Mouse (Mus musculus): ENCODE results near the gene Gm17374. TPM values are rescaled to one million over a fixed set of nuclear protein-coding genes. Genes with fewer than 3 reads are reported as not detected.
"Not testable (repeated sequence)": the region's sequence is repeated elsewhere in the genome, so short reads cannot be mapped to it uniquely, and the experiment has no call there.

Gene Gm17374
- polyA plus RNA-seq (2016; fragmentation: Nextera tagmentation; extraction: Ambion mirVana), result not detected in 2 replicates

DNA sequence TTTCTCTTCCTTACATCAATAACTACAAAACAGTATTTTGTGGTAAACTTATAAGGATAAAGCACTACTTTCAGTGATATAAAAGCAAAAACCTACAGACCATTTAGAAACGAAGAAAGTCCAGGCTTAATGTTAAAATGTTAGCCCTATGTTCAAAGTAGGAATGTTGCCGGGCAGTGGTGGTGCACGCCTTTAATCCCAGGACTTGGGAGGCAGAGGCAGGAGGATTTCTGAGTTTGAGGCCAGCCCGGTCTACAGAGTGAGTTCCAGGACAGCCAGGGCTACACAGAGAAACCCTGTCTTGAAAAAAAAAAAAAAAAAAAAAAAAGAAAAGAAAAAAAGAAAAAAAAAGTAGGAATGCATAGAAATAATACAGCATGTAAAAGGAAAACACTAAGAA is at the start of gene Gm17374:
Gene Gm17374, plus strand, starts transcription at position 301 of the 400 bp plus-strand sequence.
- not testable (repeated sequence) for H3K9ac ChIP-seq; H3K27me3 ChIP-seq; H3K27ac ChIP-seq; H3K4me1 ChIP-seq; H3K4me2 ChIP-seq (replicated peaks); H3K4me3 ChIP-seq; H3K9me3 ChIP-seq; ATAC-seq (ENCODE audit: insufficient number of reproducible peaks, insufficient read depth, low FRiP score, low TSS enrichment)
- peaks cover 40% of the 10 kb centered on the region for H3K36me3 ChIP-seq
- 93% methylated on average over 4 of the region's 4 CpGs for WGBS

DNA sequence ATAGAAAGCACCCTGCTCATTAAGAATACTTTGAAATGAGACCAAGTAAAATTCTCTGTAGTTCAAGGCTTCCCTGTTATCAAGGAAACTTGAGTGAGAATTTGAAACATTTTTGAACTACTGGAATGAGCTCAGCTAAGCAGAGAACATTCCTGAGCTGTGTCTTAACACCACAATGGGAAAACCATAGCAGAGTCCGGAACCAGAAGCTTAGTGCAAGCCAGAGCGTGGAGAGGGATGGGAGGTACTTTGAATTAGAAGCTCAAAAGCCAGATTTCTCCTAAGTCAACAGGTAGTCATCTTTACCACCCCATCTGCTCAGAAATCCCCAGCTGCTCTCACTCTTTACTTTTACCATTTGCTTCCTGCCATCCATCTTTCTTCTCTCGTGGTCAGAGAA is 46.9 kb upstream of the Gm17374 start:
- no peaks in the 10 kb centered on the region for H3K9me3 ChIP-seq
- H3K27me3 ChIP-seq, result no peaks in the 10 kb centered on the region
- no peak for ATAC-seq (ENCODE audit: insufficient number of reproducible peaks, insufficient read depth, low FRiP score, low TSS enrichment)
- no peak overlapping the region for H3K27ac ChIP-seq
- no peaks in the 10 kb centered on the region for H3K4me1 ChIP-seq
- no peak overlapping the region for H3K4me3 ChIP-seq
- 74% methylated on average over 3 of the region's 3 CpGs for WGBS
- no peak overlapping the region for H3K9ac ChIP-seq
- H3K36me3 ChIP-seq, result no peaks in the 10 kb centered on the region
- no peak overlapping the region for H3K4me2 ChIP-seq (replicated peaks)

DNA sequence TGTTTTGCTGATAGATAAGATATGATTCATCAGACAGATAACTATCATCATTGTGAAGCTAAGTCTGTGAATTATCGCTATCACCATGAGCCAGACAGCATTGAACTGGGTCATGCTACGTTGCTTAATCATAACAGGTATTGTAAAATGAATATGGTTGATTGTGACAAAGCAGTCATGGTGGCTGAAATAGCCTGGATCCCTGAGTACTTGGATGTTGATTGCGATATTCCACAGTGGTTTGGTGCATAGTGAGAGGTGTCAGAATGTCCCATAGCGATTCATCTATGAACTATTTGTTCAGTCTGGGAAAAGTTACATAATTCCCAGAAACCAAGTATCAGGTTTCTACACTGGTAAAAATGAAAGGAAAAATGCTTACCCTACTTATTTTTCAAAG is 44.2 kb upstream of the Gm17374 start:
- Histone ChIP-seq H3K9me3 (no peaks in the 10 kb centered on the region), H3K27ac (no peak overlapping the region), H3K9ac (no peak overlapping the region), H3K27me3 (no peaks in the 10 kb centered on the region), H3K4me1 (no peaks in the 10 kb centered on the region), H3K36me3 (no peaks in the 10 kb centered on the region), H3K4me3 (no peak overlapping the region), H3K4me2 (replicated peaks) (no peak overlapping the region)
- 86% methylated on average over 4 of the region's 4 CpGs for WGBS
- no peak for ATAC-seq (ENCODE audit: insufficient number of reproducible peaks, insufficient read depth, low FRiP score, low TSS enrichment)

DNA sequence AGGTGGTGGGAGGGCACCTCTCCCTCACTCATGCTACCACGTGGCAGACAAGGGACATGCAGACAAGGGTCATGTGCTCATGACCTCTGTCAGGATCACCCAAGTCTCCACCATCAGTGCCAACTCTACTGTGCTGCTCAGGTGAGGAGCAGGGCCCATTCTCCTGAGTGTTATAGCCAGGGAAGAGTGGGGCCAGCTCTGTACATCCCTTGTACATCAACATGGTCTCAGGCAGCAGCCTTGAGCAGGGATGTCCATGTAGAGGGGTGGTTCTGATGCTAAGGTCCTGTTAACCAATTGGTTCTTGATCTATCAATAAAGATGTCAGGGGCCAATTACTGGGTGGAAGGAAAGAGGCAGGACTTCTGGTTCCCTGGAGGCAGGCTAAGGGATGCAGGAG is 42.9 kb upstream of the Gm17374 start:
- Histone ChIP-seq H3K4me3 (no peak overlapping the region), H3K9ac (no peak overlapping the region), H3K4me1 (no peaks in the 10 kb centered on the region), H3K9me3 (no peaks in the 10 kb centered on the region), H3K27me3 (no peaks in the 10 kb centered on the region), H3K36me3 (no peaks in the 10 kb centered on the region), H3K27ac (no peak overlapping the region), H3K4me2 (replicated peaks) (no peak overlapping the region)
- WGBS, result 43% methylated on average over 1 of the region's 1 CpGs
- ATAC-seq (ENCODE audit: insufficient number of reproducible peaks, insufficient read depth, low FRiP score, low TSS enrichment), result no peak

DNA sequence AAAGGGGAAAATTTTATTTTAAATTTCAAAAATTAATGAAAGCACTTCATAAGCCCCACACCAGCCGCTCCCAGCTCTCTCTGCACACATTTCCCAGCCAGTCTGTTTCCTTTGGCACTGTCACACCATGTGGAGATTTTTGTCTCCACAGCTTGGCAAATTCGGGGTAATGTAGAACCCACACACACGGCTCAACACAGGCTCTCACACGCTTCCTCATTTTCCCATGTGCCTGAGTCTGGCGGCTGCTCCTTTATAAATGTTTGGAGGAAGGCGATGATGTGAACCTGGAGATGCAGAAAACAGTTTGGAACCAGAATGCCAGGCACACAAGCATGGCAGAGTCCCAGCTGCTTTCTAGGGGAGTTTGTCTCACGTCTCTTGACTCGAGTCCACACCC is 38.0 kb upstream of the Gm17374 start:
- Histone ChIP-seq H3K4me3 (no peak overlapping the region), H3K9me3 (no peaks in the 10 kb centered on the region), H3K27me3 (no peaks in the 10 kb centered on the region), H3K36me3 (no peaks in the 10 kb centered on the region), H3K4me2 (replicated peaks) (no peak overlapping the region), H3K27ac (no peak overlapping the region), H3K4me1 (no peaks in the 10 kb centered on the region), H3K9ac (no peak overlapping the region)
- WGBS, result 90% methylated on average over 8 of the region's 8 CpGs
- no peak for ATAC-seq (ENCODE audit: insufficient number of reproducible peaks, insufficient read depth, low FRiP score, low TSS enrichment)

DNA sequence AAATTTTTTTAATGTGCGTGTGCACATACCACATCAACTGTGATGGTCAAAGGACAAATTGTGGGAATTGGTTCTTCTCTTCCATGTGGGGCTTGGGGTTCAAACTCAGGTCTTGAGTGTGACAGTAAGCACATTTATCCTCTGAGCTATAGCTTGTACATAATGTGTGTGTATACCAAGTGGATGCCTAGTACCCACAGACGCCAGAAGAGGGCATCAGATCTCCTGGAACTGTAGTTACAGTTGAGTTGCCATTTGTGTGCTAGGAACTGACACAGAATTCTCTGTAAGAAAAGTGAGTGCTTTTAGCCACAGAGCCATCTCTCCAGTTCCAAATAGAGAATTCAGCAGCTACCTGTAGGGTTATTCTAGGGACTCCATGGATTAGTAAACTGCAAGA is 26.3 kb upstream of the Gm17374 start:
- no peak overlapping the region for H3K4me3 ChIP-seq
- H3K9me3 ChIP-seq, result no peaks in the 10 kb centered on the region
- ATAC-seq (ENCODE audit: insufficient number of reproducible peaks, insufficient read depth, low FRiP score, low TSS enrichment), result no peak
- H3K27ac ChIP-seq, result no peak overlapping the region
- H3K4me1 ChIP-seq, result no peaks in the 10 kb centered on the region
- no peak overlapping the region for H3K4me2 ChIP-seq (replicated peaks)
- H3K36me3 ChIP-seq, result peaks cover 69% of the 10 kb centered on the region
- no peaks in the 10 kb centered on the region for H3K27me3 ChIP-seq
- no peak overlapping the region for H3K9ac ChIP-seq
- 82% methylated on average over 2 of the region's 2 CpGs for WGBS

DNA sequence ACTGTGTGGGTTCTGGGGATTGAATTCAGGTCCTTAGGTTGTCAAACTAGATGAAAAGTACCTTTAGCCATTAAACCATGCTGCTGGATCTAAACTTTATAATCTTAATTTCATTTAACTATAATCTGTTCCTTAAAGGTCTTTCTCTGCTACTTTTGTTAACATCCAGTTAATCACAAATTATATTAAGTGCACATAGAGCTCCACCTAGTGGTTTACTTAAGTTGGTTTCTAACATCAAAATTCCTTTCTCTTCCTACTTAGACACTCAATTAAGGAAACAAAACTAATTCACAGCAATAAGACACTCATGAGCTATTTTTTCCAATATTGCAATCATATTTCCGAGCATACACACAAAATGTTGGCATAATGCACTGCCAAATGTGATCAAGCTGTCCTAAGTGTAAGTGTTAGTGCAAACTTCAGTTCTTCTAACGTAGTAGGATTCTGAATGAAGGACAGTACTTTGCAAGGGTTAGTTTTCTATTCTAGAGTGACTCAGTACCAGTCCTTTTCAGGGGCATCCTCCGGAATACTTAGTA is 7.4 kb downstream of the Gm17374 start:
- Histone ChIP-seq H3K9ac (no peak overlapping the region), H3K27ac (no peak overlapping the region), H3K36me3 (peaks cover 42% of the 10 kb centered on the region), H3K27me3 (no peaks in the 10 kb centered on the region), H3K4me2 (replicated peaks) (no peak overlapping the region), H3K4me1 (no peaks in the 10 kb centered on the region), H3K4me3 (no peak overlapping the region), H3K9me3 (no peaks in the 10 kb centered on the region)
- ATAC-seq (ENCODE audit: insufficient number of reproducible peaks, insufficient read depth, low FRiP score, low TSS enrichment), result no peak
- 78% methylated on average over 3 of the region's 3 CpGs for WGBS

DNA sequence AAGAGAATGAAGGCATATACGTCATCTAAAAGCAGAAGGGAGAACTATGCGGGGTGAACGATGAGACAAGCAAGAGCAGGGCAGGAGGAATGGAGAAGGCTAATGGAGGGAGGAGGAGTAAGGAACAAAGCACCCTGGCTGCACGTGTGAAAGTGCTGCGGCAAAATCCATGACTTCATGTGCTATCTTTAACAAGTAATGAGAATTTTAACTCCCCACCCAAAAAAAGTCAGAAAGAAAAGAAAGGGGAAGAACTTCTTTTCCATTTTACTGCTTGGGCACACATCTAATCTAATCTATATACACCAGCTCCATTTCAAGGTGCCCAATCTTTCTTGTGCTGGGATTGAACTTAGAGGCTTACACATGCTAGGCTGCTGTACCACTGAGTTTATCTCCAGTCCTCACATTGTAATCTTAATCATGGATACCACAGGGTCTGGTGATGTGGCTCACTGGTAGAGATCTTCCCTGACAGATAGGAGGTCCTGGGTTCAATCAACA is 11.6 kb downstream of the Gm17374 start:
- no peaks in the 10 kb centered on the region for H3K27me3 ChIP-seq
- ATAC-seq (ENCODE audit: insufficient number of reproducible peaks, insufficient read depth, low FRiP score, low TSS enrichment), result no peak
- no peak overlapping the region for H3K27ac ChIP-seq
- no peak overlapping the region for H3K9ac ChIP-seq
- no peaks in the 10 kb centered on the region for H3K4me1 ChIP-seq
- no peaks in the 10 kb centered on the region for H3K9me3 ChIP-seq
- no peak overlapping the region for H3K4me3 ChIP-seq
- WGBS, result 96% methylated on average over 5 of the region's 5 CpGs
- no peak overlapping the region for H3K4me2 ChIP-seq (replicated peaks)
- peaks cover 29% of the 10 kb centered on the region for H3K36me3 ChIP-seq

DNA sequence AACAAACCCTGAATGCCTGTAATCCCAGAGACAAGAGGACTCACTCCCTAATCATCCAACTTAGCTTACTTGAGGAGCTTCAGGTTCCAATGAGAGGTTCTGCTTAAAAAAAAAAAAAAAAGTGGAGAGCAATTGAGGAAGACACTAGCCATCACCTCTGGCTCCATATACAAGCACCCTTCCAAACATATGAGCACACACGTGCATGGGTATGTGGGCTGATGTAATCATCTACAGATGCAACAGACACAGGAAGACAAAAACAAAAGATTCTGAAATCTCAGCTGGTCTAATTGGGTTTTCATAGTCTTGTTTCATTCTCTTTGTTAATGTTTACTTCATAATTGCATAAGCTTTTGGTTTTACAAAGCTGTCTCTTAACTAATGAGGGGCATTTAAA is 17.2 kb downstream of the Gm17374 start:
- H3K4me3 ChIP-seq, result no peak overlapping the region
- H3K36me3 ChIP-seq, result peaks cover 18% of the 10 kb centered on the region
- no peaks in the 10 kb centered on the region for H3K9me3 ChIP-seq
- no peak for ATAC-seq (ENCODE audit: insufficient number of reproducible peaks, insufficient read depth, low FRiP score, low TSS enrichment)
- 0 out of 2 replicates have a peak overlapping the region, but pooled peaks have one; percentile 11 for H3K4me2 ChIP-seq (replicated peaks)
- WGBS, result 79% methylated on average over 1 of the region's 1 CpGs
- H3K4me1 ChIP-seq, result peaks cover 7% of the 10 kb centered on the region
- no peak overlapping the region for H3K27ac ChIP-seq
- H3K27me3 ChIP-seq, result no peaks in the 10 kb centered on the region
- no peak overlapping the region for H3K9ac ChIP-seq

DNA sequence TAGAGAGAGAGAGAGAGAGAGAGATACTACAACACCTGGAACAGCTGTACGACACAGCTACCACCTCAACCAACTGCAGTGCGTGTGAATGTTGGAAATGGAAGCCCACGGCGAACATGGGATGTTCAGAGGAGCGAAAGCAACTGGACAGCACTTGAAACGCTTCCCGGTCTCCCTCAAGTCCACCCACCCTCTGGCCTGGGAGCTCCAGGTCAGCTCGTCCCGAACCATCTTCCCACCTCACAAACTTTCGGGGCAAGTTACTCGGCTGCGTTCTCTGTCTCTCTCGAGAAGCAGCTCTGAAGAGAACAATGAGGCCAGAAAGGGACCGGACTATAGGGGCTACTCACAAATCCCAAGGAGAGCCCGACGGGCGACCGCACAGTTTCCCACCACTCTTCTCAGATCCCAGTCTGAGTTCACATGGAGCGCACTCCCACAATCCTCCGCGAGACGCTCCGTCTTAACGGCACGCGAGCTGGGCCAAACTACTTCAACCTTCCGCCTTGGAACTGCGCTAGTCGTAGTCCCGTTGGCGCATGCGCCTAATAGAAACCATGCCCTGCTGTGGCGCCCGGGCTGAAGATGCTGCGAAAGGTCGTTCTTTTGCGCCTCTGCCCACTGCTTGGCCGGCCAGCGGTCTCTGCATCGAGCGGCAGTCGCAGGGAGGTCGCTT is 18.4 kb downstream of the Gm17374 start, which contains the start of the genes Esf1 and Ndufaf5:
Gene Esf1, minus strand, starts transcription at position 438 of the 676 bp plus-strand sequence.
Gene Ndufaf5, plus strand, starts transcription at position 523 of the 676 bp plus-strand sequence.
- no peaks in the 10 kb centered on the region for H3K9me3 ChIP-seq
- H3K4me2 ChIP-seq (replicated peaks), result peak within 1 kb of the TSS; percentile 64
- H3K36me3 ChIP-seq, result peaks cover 12% of the 10 kb centered on the region
- peak within 1 kb of the TSS; percentile 87 for H3K9ac ChIP-seq
- H3K27ac ChIP-seq, result peak within 1 kb of the TSS; percentile 84
- peaks cover 7% of the 10 kb centered on the region for H3K4me1 ChIP-seq
- under 1% methylated on average over 43 of the region's 43 CpGs for WGBS
- ATAC-seq (ENCODE audit: insufficient number of reproducible peaks, insufficient read depth, low FRiP score, low TSS enrichment), result peak; percentile 98
- H3K27me3 ChIP-seq, result no peaks in the 10 kb centered on the region
- peak within 1 kb of the TSS; percentile 93 for H3K4me3 ChIP-seq

DNA sequence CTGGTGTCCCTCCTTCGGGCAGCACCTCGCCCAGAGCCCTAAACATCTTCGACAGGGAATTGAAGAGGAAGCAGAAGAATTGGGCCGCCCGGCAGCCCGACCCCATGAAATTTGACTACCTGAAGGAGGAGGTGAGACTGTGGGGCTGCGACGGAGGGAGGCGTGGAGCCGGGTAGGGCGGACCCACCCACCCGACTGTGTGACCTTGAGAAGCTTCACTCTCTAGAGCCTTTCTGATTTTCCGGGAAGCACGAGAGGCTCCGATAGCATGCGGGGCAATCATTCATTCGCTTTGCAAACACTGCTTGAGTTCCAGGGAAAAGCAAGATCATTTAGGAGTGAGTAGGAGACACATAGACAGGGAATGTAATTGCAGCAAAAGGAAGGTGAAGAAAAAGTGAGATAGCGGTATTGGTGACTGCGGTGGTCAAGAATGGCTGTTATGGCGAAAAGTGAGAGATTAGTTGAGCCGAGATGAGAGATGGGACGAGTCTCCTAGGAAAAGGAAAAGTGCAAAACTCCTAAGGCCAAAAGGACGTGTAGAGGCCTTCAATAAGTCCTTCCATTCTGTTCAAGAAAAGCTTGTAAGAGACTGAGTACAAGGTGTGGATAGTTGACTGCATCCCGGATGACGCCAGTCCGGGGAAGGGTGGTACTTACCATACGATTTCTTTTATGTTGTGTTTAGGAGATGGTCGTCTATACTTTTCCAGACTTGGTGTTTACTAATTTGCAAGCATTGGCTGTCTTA is 19.1 kb downstream of the Gm17374 start:
- no peaks in the 10 kb centered on the region for H3K27me3 ChIP-seq
- ATAC-seq (ENCODE audit: insufficient number of reproducible peaks, insufficient read depth, low FRiP score, low TSS enrichment), result peak; percentile 91
- peaks cover 10% of the 10 kb centered on the region; the same call in 1 of the 2 replicates for H3K36me3 ChIP-seq
- peak overlapping the region; percentile 93 for H3K4me3 ChIP-seq
- peak overlapping the region; percentile 64 for H3K4me2 ChIP-seq (replicated peaks)
- H3K9ac ChIP-seq, result peak overlapping the region; percentile 87
- H3K4me1 ChIP-seq, result peaks cover 7% of the 10 kb centered on the region
- H3K27ac ChIP-seq, result peak overlapping the region; percentile 84
- H3K9me3 ChIP-seq, result no peaks in the 10 kb centered on the region
- WGBS, result 9% methylated on average over 28 of the region's 28 CpGs
